In genomic region chr5:92877104-92877503, GRCm38 (mm10) we compare ENCODE assay signal across 22 mouse cellular contexts.
"Had no signal": no experiment of that assay in that cellular context is flagged by ENCODE, and none has a peak within 500 bp of the region (broad histone marks: within the 10 kb centered on the region; RNA-seq: fewer than 3 reads in every experiment).

No protein-coding gene starts in this region.

- H3K9ac ChIP-seq: limb, embryonic 12.5 days; limb, embryonic 15.5 days; liver, embryonic 14.5 days; liver, postnatal 0 days; lung, embryonic 14.5 days; midbrain, embryonic 12.5 days; midbrain, embryonic 15.5 days; neural tube, embryonic 12.5 days; neural tube, embryonic 15.5 days had no signal

- DNase-seq: left cerebral cortex, postnatal 4 days; liver, postnatal 0 days; lung, embryonic 14.5 days; right cerebral cortex, adult 18-20 months; right cerebral cortex, postnatal 14 days; right cerebral cortex, postnatal 4 days; spleen, adult 18-20 months; thymus, adult 2 months; thymus, postnatal 14 days; thymus, postnatal 4 days had no signal

- H3K4me2 ChIP-seq: limb, embryonic 12.5 days; limb, embryonic 15.5 days; liver, embryonic 11.5 days; lung, embryonic 14.5 days; midbrain, embryonic 12.5 days; midbrain, embryonic 15.5 days; neural tube, embryonic 12.5 days; neural tube, embryonic 15.5 days had no signal

- H3K36me3 ChIP-seq: limb, embryonic 12.5 days; limb, embryonic 15.5 days; midbrain, embryonic 12.5 days; midbrain, embryonic 15.5 days; neural tube, embryonic 12.5 days; neural tube, embryonic 15.5 days had no signal

- H3K27ac ChIP-seq: hindbrain, postnatal 0 days; limb, embryonic 12.5 days; limb, embryonic 15.5 days; liver, embryonic 14.5 days; macrophage; midbrain, embryonic 12.5 days; midbrain, embryonic 15.5 days; neural tube, embryonic 12.5 days; neural tube, embryonic 15.5 days had no signal

- H3K9me3 ChIP-seq: limb, embryonic 12.5 days; limb, embryonic 15.5 days; midbrain, embryonic 12.5 days; midbrain, embryonic 15.5 days; neural tube, embryonic 12.5 days; neural tube, embryonic 15.5 days had no signal

- H3K4me3 ChIP-seq: limb, embryonic 12.5 days; limb, embryonic 15.5 days; midbrain, embryonic 12.5 days; midbrain, embryonic 15.5 days; neural tube, embryonic 12.5 days; neural tube, embryonic 15.5 days had no signal

- H3K27me3 ChIP-seq: limb, embryonic 12.5 days; limb, embryonic 15.5 days; midbrain, embryonic 12.5 days; midbrain, embryonic 15.5 days; neural tube, embryonic 12.5 days; neural tube, embryonic 15.5 days had no signal

- ATAC-seq: hindbrain, postnatal 0 days; inflammation-experienced regulatory T-cells, adult 6 months; liver, postnatal 0 days; lung, postnatal 0 days; midbrain, embryonic 15.5 days had no signal

- H3K4me1 ChIP-seq: limb, embryonic 12.5 days; limb, embryonic 15.5 days; midbrain, embryonic 12.5 days; midbrain, embryonic 15.5 days; neural tube, embryonic 12.5 days; neural tube, embryonic 15.5 days had no signal
